Mouse (Mus musculus): ENCODE measurements around the gene 4930402H24Rik.

4930402H24Rik gene

DNA sequence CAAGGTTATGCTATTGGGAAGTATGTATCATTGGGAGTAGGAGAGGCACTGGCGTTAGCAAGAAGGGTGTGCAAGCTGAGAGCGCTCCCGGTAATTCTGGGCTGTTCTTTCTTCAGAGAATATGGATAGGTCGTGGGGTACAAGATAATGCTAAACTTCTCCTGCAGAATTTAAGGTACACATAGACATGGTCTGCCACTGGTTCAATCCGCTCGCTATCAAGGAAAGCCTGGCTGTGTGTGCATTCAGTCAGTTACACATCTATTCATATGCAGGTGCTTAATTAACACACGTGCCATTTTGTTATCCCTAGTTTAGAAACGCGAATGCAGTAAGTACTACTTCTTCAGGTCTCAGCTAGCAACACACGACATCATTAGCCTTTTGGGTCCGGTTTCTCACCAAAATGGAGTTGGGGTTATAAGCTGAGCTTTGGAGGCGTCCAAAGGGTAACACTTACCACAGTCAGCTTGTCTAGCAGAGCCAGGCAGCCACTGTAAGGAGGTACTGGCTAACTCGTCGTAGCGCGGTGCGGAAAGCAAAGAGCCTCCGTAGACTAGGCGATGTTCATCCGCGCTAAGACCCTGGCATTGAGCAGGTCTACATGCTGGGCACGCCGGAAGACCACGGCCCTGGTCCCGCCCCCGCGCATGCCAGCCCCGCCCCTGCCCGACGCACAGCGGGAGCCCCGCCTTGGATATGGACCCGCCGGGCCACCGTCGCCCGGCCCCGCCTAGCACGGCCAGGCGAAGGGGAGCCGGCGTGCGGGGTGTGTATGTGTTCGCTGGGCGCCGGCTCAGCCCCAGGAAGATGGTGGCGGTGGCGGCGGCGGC, at the start of gene 4930402H24Rik, which contains the start of gene Atrn:
Gene 4930402H24Rik (minus strand): TSS at position 656 of the 833 bp plus-strand sequence.
Gene Atrn (plus strand): TSS at position 745 of the 833 bp plus-strand sequence.
- DNase-seq (ENCODE audit: low spot score in 2 of 2): peak; percentile 88 to 97

DNA sequence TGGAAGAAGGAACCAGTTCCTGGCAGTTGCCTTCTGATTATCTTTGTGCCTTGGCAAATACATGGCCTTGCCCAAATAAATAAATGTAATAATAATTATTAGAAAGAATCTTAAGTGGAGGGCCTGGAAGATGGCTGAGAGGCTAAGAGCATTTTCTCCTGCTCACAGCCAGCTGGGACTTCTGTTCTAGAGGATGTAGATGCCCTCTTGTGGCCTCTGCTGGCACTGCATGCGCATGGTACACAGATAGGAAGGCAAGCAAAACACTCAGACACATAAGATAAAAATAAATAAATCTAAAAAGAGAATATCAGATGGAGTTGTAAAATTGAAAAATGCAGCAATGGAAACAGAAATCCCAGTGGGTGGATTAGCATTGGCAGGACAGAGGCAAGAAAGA, 44.3 kb upstream of the 4930402H24Rik start:
- peak; percentile 86 to 87 for DNase-seq (ENCODE audit: low spot score in 2 of 2)

DNA sequence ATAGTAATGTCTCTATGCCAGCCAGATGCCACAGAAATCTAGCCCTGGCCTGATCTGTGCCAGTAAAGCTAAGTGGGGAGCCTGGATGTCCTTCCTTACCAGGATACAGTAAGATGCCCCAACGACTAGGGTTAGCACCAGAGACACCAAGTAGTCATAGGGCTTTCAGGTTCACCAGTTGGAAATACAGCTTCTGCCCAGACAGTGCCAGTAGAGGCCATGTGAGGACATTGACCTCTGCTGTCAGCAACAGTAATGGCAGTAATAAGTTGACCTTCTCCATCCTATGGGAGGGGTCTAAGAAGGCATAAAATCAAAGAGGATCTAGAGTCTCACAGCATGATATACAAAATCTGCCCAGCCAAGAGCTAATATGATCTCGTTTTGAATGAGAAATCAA, 43.6 kb upstream of the 4930402H24Rik start:
- no peak for DNase-seq (ENCODE audit: low spot score in 2 of 2)

DNA sequence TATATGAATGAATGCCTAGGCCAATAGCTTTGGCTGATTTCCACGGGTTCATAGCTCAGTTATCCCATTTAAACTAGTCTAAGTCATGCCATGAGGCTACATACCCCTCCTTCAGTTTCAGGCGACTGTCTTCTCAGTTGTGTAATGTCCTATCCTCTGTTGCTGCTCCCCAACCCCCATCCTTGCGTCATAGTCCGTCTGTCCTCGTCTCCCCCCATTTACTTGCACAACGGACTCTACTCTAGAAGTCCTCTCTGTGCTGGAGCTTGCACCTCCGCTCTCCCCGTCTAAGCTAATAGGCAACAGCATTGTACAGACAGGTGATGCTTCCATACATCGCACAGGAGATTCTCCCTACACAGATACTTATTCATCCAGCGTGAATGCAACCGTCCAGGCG, 26.7 kb upstream of the 4930402H24Rik start:
- no peak for DNase-seq (ENCODE audit: low spot score in 2 of 2)

DNA sequence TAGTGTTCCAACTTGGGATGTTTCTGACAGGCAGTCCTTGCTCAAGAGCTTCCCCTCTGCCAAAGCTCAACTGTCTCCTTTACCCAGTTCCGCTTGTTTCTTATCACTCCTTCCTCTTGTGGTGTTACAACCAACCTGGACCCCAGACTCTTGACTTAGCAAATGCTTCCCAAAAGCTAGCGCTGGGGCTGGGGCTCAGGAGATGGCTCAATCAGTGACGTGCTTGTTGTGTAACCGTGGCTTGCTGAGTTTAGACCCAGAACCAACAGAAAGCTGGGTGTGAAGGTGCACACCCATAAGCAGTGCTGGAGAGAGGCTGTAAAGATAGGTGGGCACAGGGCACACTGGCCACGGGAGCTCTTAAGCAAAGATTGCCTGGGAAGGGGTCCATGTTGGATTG, 23.8 kb upstream of the 4930402H24Rik start:
- no peak for DNase-seq (ENCODE audit: low spot score in 2 of 2)

DNA sequence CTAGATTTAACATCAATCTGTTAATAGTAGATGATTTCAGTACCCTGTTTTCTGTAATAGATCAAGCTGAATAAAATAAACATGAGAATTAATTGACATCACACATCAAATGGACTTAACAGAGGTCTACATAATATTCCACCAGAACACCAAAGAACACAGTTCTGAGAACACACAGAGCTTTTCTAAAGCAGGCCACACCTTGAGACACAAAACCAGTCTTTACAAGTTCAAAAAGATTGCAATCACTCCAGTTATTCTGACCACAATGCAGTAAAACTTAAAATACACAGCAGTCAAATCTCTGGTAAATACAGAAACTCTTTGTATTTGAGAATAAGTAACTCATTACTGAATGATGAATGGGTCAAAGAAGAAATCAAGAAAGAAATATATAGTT, 22.3 kb upstream of the 4930402H24Rik start:
- DNase-seq (ENCODE audit: low spot score in 2 of 2): no peak

DNA sequence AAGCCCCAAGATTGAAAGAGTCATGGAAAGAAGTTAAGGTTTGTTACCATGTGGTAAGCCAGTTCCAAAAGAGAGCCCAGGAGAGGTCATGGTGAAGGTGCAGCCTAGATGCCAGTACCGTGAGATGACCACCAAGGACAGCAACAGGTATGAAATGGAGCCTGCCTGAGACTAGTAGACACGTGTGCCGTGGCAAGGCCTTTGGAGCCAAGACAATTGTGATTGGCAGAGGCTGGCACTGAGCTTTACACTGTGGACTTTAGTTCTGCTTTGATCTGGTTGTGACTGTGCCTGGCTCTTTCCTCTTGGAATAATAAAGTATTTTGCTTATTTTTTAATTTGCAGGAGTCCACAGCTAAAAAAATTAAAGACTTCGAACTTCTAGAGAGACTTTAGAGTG, 21.8 kb upstream of the 4930402H24Rik start:
- no peak for DNase-seq (ENCODE audit: low spot score in 2 of 2)

DNA sequence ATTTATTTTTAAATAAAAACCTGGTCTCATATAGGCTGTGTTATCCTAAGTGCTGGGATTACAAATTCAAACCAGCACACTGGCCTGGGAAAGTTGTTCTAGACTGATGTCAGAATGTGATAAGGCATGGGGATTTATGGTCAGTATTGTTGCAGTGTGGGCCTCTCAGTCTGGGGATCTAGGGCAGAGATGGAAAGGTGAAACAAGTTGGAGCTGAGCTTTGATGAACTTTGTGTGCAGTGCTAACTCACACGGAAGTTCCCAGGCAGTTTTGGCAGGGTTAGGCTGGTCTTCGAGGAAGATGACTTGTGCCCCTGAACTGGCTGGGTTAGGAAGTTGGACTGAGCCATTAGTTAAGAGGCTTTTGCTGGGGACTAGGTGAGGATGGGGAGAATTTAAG, 18.7 kb upstream of the 4930402H24Rik start:
- no peak for DNase-seq (ENCODE audit: low spot score in 2 of 2)

DNA sequence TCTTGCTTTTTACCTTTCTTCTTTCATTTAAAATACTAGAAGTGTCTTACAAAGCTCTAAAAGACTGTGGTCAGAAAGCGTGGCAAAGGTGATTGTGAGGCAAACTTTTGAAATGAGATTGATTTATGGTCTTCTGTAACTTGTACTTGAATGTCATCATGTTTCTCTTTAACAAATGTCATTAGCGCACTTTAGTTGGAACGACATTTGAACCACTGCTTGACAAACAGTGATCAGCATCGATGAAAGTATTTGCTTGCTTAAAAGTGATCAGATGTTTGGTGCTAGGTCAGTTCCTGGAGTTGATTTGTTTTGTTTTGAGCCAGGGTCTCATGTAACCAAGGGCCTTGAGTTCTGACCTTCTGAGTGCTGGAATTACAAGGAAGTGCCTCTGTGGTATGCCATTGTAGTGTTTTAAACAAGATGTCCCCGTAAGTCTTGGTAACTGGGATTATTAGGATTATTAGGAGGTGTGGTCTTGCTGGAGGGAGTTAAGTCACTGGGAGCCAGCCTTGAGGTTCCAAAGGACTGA, 12.9 kb upstream of the 4930402H24Rik start:
- no peak for DNase-seq (ENCODE audit: low spot score in 2 of 2)

DNA sequence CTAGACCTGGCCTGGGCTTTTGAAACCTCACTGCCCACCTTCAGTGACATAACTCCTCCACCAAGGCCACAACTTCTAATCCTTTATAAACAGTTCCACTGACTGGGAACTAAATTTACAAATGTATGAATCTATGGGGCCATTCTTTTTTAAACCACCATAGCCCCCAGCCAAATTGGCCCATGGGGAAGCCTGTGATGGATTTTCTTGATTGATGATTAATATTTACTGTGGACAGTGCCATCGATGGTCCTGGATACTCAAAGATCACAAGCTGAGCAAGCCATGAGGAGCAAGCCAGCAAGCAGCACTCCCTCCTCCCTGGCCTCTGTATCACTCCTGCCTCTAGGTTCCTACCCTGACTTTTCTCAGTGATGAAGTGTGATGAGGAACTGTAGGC, 11.5 kb upstream of the 4930402H24Rik start:
- DNase-seq (ENCODE audit: low spot score in 2 of 2): no peak

DNA sequence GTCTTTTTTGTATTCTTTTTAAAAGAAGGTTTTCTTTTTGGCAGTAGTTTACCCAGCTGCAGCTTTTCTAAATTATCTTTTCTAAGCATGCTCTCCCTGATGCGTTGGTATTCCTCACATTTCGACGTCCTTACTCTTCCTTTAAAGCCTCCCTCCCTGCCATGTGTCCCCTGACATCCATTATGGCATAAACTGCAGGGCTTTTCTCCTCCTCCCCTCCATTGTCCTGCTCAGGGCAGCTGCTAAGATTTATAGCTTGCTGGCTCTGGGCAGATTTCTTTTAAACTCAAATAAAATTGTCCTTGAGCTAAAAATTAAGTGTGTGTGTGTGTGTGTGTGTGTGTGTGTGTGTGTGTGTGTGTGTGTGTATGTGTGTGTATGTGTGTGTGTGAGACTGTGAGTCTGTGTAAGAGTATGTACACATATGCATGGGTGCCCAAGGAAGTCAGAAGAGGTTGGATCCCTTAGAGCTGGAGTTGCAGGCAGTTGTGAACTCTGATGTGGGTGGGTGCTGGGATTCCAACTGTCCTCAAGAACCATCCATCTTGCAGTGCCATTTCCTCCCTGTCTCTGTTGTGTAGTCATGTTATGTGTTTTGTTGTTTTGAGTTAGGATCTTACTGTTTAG, 10.4 kb upstream of the 4930402H24Rik start:
- no peak for DNase-seq (ENCODE audit: low spot score in 2 of 2)

DNA sequence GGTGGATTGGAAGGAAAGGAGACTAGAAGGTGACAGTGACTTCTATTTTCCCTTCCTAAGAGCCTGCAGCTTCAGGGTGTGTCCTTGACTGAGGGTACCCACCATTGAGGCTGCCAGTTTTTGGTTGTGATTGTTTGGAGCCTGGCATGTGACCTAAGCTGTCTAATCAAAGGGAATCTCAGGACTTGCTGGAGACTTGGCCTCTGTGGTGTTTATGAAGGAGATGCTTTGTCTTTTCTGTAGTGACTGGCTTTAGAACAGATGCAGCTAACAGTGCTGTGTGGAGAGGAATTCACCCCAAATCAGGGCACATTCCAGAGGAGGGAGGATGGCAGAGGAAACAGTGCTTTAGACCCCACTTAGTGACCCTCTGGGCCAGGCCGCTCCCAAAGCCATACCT, 8.7 kb upstream of the 4930402H24Rik start:
- DNase-seq (ENCODE audit: low spot score in 2 of 2): no peak

DNA sequence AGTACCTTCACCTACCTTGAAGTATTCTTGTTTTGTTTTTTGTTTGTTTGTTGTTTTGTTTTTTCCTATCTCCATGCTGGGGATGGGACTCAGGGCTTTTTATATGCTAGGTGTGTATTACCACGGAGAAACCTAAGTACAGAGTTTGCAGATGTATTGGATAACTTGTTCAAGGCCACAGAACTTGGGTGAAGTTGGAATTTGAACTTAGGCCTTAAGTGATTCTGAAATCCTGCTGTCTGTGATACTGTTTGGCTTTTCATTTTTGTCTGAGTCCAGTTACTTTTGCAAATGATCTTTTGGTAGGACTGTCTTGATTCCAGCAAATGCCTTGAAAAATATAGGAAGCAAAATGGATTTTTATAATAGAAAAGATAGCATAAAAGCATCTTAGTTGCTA, 5.5 kb upstream of the 4930402H24Rik start:
- no peak for DNase-seq (ENCODE audit: low spot score in 2 of 2)

DNA sequence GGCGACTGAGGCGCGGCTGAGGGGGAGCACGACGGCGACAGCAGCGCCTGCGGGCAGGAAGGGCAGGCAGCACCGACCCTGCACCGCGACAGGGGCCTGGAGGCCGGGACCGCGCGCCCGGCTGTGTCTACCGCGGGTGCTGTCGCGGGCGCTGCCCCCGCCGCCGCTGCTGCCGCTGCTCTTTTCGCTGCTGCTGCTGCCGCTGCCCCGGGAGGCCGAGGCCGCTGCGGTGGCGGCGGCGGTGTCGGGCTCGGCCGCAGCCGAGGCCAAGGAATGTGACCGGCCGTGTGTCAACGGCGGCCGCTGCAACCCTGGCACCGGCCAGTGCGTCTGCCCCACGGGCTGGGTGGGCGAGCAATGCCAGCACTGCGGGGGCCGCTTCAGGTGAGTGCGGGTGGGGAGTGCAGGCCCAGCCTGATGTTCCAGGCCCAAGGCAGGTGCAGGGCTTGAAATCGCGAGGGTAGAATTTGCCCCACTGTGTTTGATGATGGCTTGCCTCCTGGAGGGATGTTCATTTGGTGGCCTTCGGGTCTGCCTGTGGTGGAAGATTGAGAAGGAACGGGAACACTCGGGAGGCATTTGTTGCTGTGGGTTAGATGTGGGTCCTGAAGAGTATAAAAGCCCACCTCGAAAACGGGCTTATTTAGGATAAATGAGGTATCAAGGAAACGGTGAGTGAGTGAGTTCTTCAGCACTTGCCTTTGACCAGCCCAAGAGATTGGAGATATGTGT, 544 bp upstream of the 4930402H24Rik start:
- DNase-seq (ENCODE audit: low spot score in 2 of 2): no peak

DNA sequence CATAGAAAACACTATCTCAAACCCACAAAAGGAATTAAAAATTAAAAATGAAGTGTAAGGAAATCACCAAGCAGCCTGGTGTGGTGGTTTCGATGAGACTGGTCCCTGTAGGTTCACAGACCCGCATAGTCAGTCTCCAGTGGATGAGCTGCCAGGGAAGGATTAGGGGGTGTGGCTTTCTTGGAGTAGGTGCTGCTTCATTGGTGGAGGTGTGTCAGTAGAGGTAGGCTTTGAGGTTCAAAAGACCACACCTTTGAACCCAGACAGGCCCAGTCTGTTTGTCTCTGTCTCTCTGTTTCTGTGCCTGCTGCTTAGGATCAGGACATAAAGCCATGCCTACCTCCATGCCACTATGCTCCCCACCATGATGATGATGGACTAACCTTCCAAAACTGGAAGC, 7.4 kb downstream of the 4930402H24Rik start:
- DNase-seq (ENCODE audit: low spot score in 2 of 2): no peak

DNA sequence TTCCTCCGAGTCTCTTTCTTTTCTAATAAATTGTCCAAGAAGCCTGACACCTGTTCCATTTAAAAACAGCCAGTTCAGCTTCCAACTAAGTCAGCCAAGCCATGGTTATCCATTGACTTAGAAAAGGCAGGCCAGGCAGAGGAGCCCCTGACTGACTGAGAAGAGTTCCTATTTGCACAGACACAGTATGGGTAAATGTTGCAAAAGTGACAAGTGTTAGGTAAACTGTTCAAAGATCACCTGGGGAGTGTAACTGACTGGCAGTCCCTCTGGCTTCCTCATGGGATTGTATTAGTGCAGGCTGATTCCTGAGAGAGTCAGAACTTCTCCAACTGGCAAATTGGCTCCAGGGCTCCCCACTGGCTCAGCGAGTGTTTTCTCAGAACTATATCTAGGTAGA, 8.3 kb downstream of the 4930402H24Rik start:
- DNase-seq (ENCODE audit: low spot score in 2 of 2): no peak

DNA sequence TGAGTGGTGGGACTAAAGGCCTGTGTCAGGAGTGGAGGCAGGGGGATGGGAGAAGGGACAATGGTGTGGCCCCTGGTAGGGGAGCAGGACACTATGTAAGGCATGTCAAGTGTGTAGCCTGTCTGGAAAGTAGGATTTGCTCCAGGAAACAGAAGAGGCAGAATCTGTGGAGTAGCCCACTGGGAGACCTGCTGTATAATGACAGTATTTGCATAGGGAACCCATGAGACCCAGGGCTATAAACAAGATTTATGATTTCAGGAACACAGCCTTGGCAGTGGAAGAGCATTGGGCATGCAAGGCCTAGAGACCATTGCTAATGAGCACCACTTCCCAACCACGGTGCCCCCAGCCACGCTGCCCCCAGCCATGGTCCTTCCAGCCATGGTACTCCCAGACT, 9.3 kb downstream of the 4930402H24Rik start:
- no peak for DNase-seq (ENCODE audit: low spot score in 2 of 2)

DNA sequence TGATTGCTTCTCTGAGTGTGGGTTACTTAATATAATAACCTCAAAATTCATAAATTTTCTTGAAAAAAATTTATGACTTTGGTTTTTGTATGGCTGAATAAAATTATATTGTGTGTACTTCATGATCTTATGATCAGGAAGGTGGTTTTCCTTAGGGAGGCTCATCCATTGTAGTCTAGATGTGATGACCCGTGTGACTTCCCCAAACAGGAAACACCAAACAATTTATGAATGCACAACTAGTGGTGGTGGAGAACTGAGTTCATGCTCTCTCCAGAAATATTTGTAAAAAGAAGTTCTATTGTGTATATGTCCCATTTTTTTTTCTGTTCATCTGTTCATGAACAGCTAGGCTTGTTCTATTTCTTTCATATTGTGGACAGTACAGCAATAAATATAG, 18.8 kb downstream of the 4930402H24Rik start:
- no peak for DNase-seq (ENCODE audit: low spot score in 2 of 2)

DNA sequence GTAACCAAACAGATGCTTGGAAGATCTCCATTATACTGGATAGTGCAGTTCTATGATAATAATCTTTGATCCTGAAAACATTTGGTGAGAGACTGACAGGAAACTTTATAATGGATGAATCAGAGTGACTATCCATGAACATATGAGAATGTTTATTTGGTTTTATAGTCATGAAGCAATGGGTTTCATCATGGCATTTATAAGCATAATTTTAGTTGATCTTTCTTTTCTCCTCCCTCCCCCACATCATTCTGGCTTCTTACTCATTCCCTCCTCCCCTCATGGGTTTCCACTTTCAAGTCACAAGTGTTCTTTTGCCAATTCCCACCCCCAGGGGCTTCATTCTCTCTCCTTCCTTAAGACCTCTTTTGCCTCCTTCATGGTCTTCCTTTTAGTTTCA, 19.2 kb downstream of the 4930402H24Rik start:
- no peak for DNase-seq (ENCODE audit: low spot score in 2 of 2)

DNA sequence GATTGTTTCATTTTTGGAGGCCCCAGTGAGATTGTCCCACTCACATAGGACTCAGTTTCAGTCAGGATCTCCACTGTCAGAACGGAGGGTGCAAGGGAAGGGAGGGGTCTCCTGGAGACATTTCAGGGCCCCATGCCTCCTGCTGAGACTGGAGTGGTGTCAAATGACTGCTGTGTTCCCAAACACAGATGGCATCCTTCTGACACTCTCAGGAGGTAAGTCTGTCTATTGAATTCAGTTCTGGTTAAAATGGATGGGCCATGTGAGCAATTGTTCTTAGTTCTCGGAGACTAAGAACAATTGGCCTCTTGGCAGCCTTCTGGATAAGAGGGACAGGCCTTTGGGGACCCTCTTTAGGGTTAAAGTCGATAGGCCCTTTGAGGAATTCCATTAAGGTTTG, 28.8 kb downstream of the 4930402H24Rik start:
- DNase-seq (ENCODE audit: low spot score in 2 of 2): no peak

DNA sequence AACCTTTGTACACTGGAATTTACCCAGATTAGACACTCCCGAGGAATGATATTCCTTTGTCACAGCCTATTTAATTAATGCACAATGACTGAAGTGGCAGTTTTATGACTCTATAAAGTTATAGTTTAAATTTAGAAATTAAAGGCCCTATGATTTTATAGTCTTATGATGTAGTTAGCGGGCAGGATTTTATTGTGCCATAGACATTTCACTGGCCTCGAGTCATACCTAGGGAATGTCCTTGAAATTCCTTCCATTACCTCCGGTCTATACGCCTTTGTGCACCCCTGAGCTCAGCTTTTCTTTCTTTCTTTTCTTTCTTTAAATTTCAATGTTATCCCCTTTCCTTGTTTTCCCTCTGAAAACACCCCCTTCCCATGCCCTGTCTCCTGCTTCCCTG, 35.3 kb downstream of the 4930402H24Rik start:
- DNase-seq (ENCODE audit: low spot score in 2 of 2): no peak

DNA sequence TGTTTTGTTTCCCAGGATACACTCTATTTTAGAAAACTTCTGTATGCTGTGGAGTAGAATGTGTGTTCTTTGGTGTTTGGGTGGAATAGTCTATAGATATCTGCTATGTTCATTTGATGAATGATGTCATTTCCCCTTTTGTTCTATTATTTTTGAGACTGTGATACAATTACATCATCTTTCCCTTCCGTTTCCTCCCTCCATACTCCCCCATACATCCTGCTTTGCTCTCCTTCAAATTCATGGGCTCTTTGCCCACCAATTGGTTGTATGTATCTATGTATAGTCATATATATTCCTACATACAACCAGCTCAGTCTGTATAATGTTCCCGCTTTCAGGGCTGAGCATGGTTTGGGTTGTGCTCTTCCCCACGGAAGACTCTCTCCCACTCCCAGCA, 44.1 kb downstream of the 4930402H24Rik start:
- no peak for DNase-seq (ENCODE audit: low spot score in 2 of 2)
